Mouse (Mus musculus) retina, embryonic 14.5 days (tissue): Measurements from ENCODE around the gene Pvalb.

ENCODE experiments used
- DNase-seq: peaks from one replicate; pipeline ENCODE4 v3.0.0-alpha.2; 2015; ENCODE audit warnings: low spot score

The Pvalb gene

GRCm38 (mm10) chr15:78158335-78158734, 47.9 kb downstream of the Pvalb start:
- no peak for DNase-seq

GRCm38 (mm10) chr15:78157824-78158223, 48.4 kb downstream of the Pvalb start:
- no peak for DNase-seq

- DNase-seq = no peak
These were observed 48.9 kb downstream of the Pvalb start for GRCm38 (mm10) chr15:78157330-78157729.

- DNase-seq = no peak
These were observed 50.8 kb downstream of the Pvalb start for GRCm38 (mm10) chr15:78155421-78155820.

GRCm38 (mm10) chr15:78153045-78153775, 53.0 kb downstream of the Pvalb start:
- no peak for DNase-seq

- DNase-seq = no peak
These were observed 57.6 kb downstream of the Pvalb start for GRCm38 (mm10) chr15:78148565-78148964.
